9 mouse cellular contexts compared by ENCODE assay signal in genomic region chr6:137455537-137456041, GRCm38 (mm10).
DNase-seq lines count a peak whose midpoint lies in the region; ATAC-seq lines count a peak whose summit lies in the region.
"Had no signal": no experiment of that assay in that cellular context is flagged by ENCODE, and none has a peak within 500 bp of the region (broad histone marks: within the 10 kb centered on the region; RNA-seq: fewer than 3 reads in every experiment).

No protein-coding gene starts in this region.

- no peak overlapping the region for H3K4me3 ChIP-seq in embryonic facial prominence, embryonic 14.5 days (ENCODE audit: low read depth, low read length)
- H3K4me3 ChIP-seq in heart, embryonic 11.5 days (ENCODE audit: low read depth, low read length), result no peak overlapping the region
- H3K4me3 ChIP-seq in liver, embryonic 11.5 days (ENCODE audit: low read depth, low read length), result no peak overlapping the region
- H3K4me3 ChIP-seq: erythroblast, embryonic 14.5 days had no signal

- H3K36me3 ChIP-seq in embryonic facial prominence, embryonic 14.5 days (ENCODE audit: control insufficient read depth, insufficient read depth, low read length), result no peaks in the 10 kb centered on the region
- H3K36me3 ChIP-seq in heart, embryonic 11.5 days (ENCODE audit: control insufficient read depth, insufficient read depth, low read length), result no peaks in the 10 kb centered on the region
- no peaks in the 10 kb centered on the region for H3K36me3 ChIP-seq in liver, embryonic 11.5 days (ENCODE audit: control insufficient read depth, insufficient read depth, low read length)

- H3K4me1 ChIP-seq in embryonic facial prominence, embryonic 14.5 days (ENCODE audit: control insufficient read depth, insufficient read depth, low read length), result peaks cover 6% of the 10 kb centered on the region; the same call in 1 of the 2 replicates
- H3K4me1 ChIP-seq in heart, embryonic 11.5 days (ENCODE audit: control insufficient read depth, insufficient read depth, low read length), result peaks cover 17% of the 10 kb centered on the region
- H3K4me1 ChIP-seq in liver, embryonic 11.5 days (replicated peaks; ENCODE audit: control insufficient read depth, insufficient read depth, low read length), result no peaks in the 10 kb centered on the region; the same call in 1 of the 2 replicates

- H3K27me3 ChIP-seq in embryonic facial prominence, embryonic 14.5 days (replicated peaks; ENCODE audit: control insufficient read depth, insufficient read depth, low read length), result no peaks in the 10 kb centered on the region
- no peaks in the 10 kb centered on the region for H3K27me3 ChIP-seq in heart, embryonic 11.5 days (ENCODE audit: control insufficient read depth, insufficient read depth, low read length)
- H3K27me3 ChIP-seq in liver, embryonic 11.5 days (replicated peaks; ENCODE audit: control insufficient read depth, insufficient read depth, low read length), result no peaks in the 10 kb centered on the region; the same call in 1 of the 2 replicates

- H3K9me3 ChIP-seq in embryonic facial prominence, embryonic 14.5 days (ENCODE audit: control insufficient read depth, low read length), result no peaks in the 10 kb centered on the region
- no peaks in the 10 kb centered on the region for H3K9me3 ChIP-seq in heart, embryonic 11.5 days (replicated peaks; ENCODE audit: control insufficient read depth, low read length)
- H3K9me3 ChIP-seq in liver, embryonic 11.5 days (ENCODE audit: control insufficient read depth, low read length), result no peaks in the 10 kb centered on the region

- 13% methylated on average over 9 of the region's 10 CpGs for WGBS in embryonic facial prominence, embryonic 14.5 days
- 14% methylated on average over 10 of the region's 10 CpGs for WGBS in heart, embryonic 11.5 days (ENCODE audit: insufficient replicate concordance)
- WGBS in liver, embryonic 11.5 days, result 20% methylated on average over 10 of the region's 10 CpGs

- no peak overlapping the region for H3K27ac ChIP-seq in embryonic facial prominence, embryonic 14.5 days (replicated peaks; ENCODE audit: low read depth, low read length)
- no peak overlapping the region for H3K27ac ChIP-seq in heart, embryonic 11.5 days (ENCODE audit: low read depth, low read length)
- no peak overlapping the region for H3K27ac ChIP-seq in liver, embryonic 11.5 days (ENCODE audit: low read depth, low read length)

- peak; percentile 56 for DNase-seq in CD4-positive, CD25-positive, alpha-beta regulatory T cell, adult 2 months (ENCODE audit: low read depth, low spot score)
- peak; percentile 12 to 35 for DNase-seq in adrenal gland, postnatal 36 days
- peak; percentile 77 for DNase-seq in embryonic facial prominence, embryonic 14.5 days (ENCODE audit: low spot score)
- DNase-seq in kidney, adult 8-10 months, result peak; percentile 14 to 40
- DNase-seq in liver, embryonic 11.5 days (ENCODE audit: low spot score), result peak; percentile 34
- DNase-seq in testis, postnatal 14 days (ENCODE audit: low spot score), result peak; percentile 69

- no peak overlapping the region; the same call in 1 of the 2 replicates for H3K9ac ChIP-seq in embryonic facial prominence, embryonic 14.5 days (ENCODE audit: low read depth, low read length)
- no peak overlapping the region for H3K9ac ChIP-seq in heart, embryonic 11.5 days (ENCODE audit: low read depth, low read length)
- H3K9ac ChIP-seq in liver, embryonic 11.5 days (ENCODE audit: low read depth, low read length), result no peak overlapping the region

- 0 out of 2 replicates have a peak overlapping the region, but pooled peaks have one; percentile 14 for H3K4me2 ChIP-seq in embryonic facial prominence, embryonic 14.5 days (ENCODE audit: low read depth, low read length)
- peak overlapping the region; percentile 25 for H3K4me2 ChIP-seq in heart, embryonic 11.5 days
- H3K4me2 ChIP-seq in liver, embryonic 11.5 days, result no peak overlapping the region

- ATAC-seq in embryonic facial prominence, embryonic 14.5 days (ENCODE audit: low read depth), result peak; percentile 88
- peak; percentile 59; the same call in 1 of the 2 replicates for ATAC-seq in heart, embryonic 11.5 days (replicated peaks; ENCODE audit: insufficient number of reproducible peaks, low FRiP score, low TSS enrichment)
- ATAC-seq in liver, embryonic 11.5 days (replicated peaks; ENCODE audit: low FRiP score), result peak; percentile 60; the same call in 1 of the 2 replicates
- ATAC-seq in monocyte, adult 5-6 weeks (replicated peaks; ENCODE audit: insufficient number of reproducible peaks, low FRiP score, low TSS enrichment, poor library complexity, severe bottlenecking), result peak; percentile 70

Comparison
In these comparisons a context has a peak if more than half of its experiments do, and no peak if none do; other contexts are left out.
1. DNase-seq: peak in every context shown above with its lines; median percentile 77 in embryonic facial prominence, embryonic 14.5 days; 69 in testis, postnatal 14 days; 56 in CD4-positive, CD25-positive, alpha-beta regulatory T cell, adult 2 months; 34 in liver, embryonic 11.5 days; 27 in kidney, adult 8-10 months; 24 in adrenal gland, postnatal 36 days.